Mouse (Mus musculus) hindbrain, embryonic 16.5 days (tissue): ENCODE measurements around the gene Sytl1. TPM values are rescaled to one million over a fixed set of nuclear protein-coding genes. Genes with fewer than 3 reads are reported as not detected.
A peak's percentile ranks its signal among the peaks of the same experiment; 100 is the strongest.

Experiments used
- ATAC-seq: fragments of 200-750 bp; cut with Nextera tagmentation; 2 replicates; pipeline ENCODE4 v1.8.0; 2017; ENCODE audit warnings: moderate TSS enrichment, moderate library complexity
- H3K27ac ChIP-seq: fragments of 300-500 bp; sonication (generic); 2 replicates; pipeline ENCODE4 v1.5.1; 2014; ENCODE audit warnings: low read depth, mild to moderate bottlenecking, control low read depth, low read length, moderate library complexity
- H3K27me3 ChIP-seq: fragments of 300-500 bp; sonication (generic); replicated peaks from 2 replicates; pipeline ENCODE4 v1.6.1; 2014; ENCODE audit warnings: low read length; ENCODE audit not compliant: control insufficient read depth, insufficient read depth
- H3K36me3 ChIP-seq: fragments of 300-500 bp; sonication (generic); 2 replicates; pipeline ENCODE4 v1.6.1; 2014; ENCODE audit warnings: mild to moderate bottlenecking, low read length, moderate library complexity, mixed read lengths; ENCODE audit not compliant: control insufficient read depth, insufficient read depth
- H3K4me1 ChIP-seq: fragments of 300-500 bp; sonication (generic); 2 replicates; pipeline ENCODE4 v1.6.1; 2014; ENCODE audit warnings: low read depth, low read length; ENCODE audit not compliant: control insufficient read depth, insufficient read depth
- H3K4me2 ChIP-seq: fragments of 300-500 bp; sonication (generic); 2 replicates; pipeline ENCODE4 v1.6.1; 2014; ENCODE audit warnings: mild to moderate bottlenecking, low read length, control low read depth, moderate library complexity
- H3K4me3 ChIP-seq: fragments of 300-500 bp; sonication (generic); 2 replicates; pipeline ENCODE4 v1.5.1; 2014; ENCODE audit warnings: mild to moderate bottlenecking, low read length, control low read depth, moderate library complexity
- H3K9ac ChIP-seq: fragments of 300-500 bp; sonication (generic); 2 replicates; pipeline ENCODE4 v1.6.1; 2014; ENCODE audit warnings: low read depth, mild to moderate bottlenecking, control low read depth, low read length, moderate library complexity
- H3K9me3 ChIP-seq: fragments of 300-500 bp; sonication (generic); 2 replicates; pipeline ENCODE4 v1.6.1; 2014; ENCODE audit warnings: mild to moderate bottlenecking, low read length, moderate library complexity; ENCODE audit not compliant: control insufficient read depth
- WGBS: fragments of 180-500 bp; shearing (Covaris S2); extraction: QIAGEN DNeasy Blood & Tissue Kit; methylation state at CpG from one replicate; pipeline ENCODE4 v1.1.7; 2014; 5-methylcytosine and 5-hydroxymethylcytosine counted together
- polyA plus RNA-seq: library from polyadenylated mRNA; unstranded; fragments of >200 nt; fragmentation: Nextera tagmentation; extraction: Ambion mirVana; gene quantifications from 2 replicates; pipeline ENCODE4 v1.2.1, GENCODE M21; 2015

Sytl1 gene
- polyA plus RNA-seq, 1 experiment from 2014 or later = 0.44 TPM

DNA sequence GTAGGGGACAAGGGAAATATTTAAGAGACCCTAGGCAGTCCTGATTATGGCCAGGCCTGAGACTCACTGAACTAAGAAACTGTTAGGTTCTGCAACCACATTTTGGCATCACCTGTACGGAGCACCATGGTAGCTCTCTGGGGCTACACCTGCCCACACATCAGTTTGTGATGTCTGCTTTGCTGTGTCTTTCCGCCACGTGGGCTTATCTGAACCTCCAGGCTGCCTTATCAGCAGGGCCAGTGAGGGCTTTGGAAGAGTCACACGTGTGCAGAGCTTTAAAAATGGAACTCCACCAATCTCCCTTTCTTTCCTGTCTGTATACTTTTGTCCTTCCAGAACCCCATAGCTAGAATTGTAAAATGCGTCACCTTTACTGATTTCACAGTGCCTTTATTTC is 23.0 kb upstream of the Sytl1 start:
- Histone ChIP-seq H3K4me3 (no peak overlapping the region), H3K27ac (no peak overlapping the region), H3K27me3 (no peaks in the 10 kb centered on the region), H3K9me3 (no peaks in the 10 kb centered on the region), H3K36me3 (no peaks in the 10 kb centered on the region), H3K4me2 (no peak overlapping the region), H3K4me1 (peaks cover 6% of the 10 kb centered on the region; the same call in 1 of the 2 replicates), H3K9ac (no peak overlapping the region)
- ATAC-seq = no peak
- WGBS = 85% methylated on average over 5 of the region's 5 CpGs

DNA sequence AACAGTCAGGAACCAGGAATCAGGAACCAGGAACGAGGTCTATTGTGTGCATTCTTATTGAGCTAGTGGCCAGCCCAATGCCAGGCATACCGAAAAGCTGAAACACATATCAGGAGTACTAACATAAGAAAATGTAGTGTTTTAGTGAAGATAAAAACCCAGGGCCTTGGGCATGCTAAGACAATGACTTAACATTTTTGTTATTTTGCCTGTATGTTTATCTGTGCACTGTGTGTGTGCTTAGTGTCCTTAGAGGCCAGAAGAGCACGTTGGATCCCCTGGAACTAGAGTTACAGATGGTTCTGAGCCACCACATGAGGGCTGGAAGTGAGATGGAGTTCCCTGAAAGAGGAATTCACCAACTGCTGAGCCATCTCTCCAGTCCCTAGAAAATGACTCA is 22.4 kb upstream of the Sytl1 start:
- Histone ChIP-seq H3K9ac (no peak overlapping the region), H3K4me3 (no peak overlapping the region), H3K27ac (no peak overlapping the region), H3K27me3 (no peaks in the 10 kb centered on the region), H3K4me1 (peaks cover 6% of the 10 kb centered on the region; the same call in 1 of the 2 replicates), H3K9me3 (no peaks in the 10 kb centered on the region), H3K4me2 (no peak overlapping the region), H3K36me3 (no peaks in the 10 kb centered on the region)
- 77% methylated on average over 3 of the region's 3 CpGs for WGBS
- ATAC-seq = no peak

DNA sequence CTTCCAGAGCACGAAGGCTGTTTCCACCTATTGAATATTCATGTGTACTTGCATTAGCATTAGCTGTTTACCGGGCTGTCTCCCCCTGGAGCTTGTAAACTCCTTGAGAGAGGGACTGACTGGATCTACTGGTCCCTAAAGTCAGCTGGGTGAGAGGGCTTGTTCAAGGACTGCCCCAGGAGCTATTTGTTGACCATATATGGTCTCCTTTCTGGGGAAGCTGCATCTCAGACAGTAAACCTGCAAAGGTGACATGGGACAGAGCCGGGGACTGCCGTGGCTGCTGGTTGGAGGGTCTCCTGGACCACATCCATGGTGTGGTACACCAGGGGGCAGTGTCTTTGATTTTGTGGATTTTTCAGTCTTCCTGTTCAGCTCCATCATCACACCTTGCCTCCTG is 19.7 kb upstream of the Sytl1 start:
- Histone ChIP-seq H3K9ac (no peak overlapping the region; the same call in 1 of the 2 replicates), H3K27me3 (no peaks in the 10 kb centered on the region), H3K36me3 (no peaks in the 10 kb centered on the region), H3K4me1 (peaks cover 9% of the 10 kb centered on the region; the same call in 1 of the 2 replicates), H3K27ac (peak overlapping the region; percentile 44; the same call in 1 of the 2 replicates), H3K4me2 (no peak overlapping the region), H3K4me3 (no peak overlapping the region), H3K9me3 (no peaks in the 10 kb centered on the region)
- ATAC-seq = no peak
- 28% methylated on average over 4 of the region's 4 CpGs for WGBS

DNA sequence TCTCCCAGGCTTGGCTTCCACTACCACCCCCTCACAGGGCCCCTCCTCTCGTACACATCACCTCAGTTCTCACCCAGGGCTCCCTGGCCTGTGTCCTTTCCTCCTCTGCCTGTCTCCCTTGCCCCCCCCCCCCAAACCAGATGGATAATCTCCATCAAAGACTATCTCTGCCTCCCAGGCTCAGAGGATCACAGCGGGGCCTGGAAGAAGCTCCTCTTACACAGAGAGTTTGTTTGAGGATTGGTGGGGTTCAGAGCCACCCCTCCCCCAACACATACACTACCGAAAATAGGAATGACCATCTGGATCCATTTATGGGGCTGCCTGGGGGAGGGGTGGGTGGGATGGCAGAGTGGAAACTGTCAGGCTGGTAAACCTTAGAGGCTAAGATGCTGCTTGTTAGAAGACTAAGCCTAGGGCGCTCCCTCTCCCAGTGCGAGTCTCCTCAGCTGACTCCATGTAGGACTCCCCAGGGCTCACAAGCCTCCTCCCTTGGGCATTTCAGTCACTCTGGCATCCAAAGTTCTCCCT is 19.1 kb upstream of the Sytl1 start:
- peaks cover 9% of the 10 kb centered on the region; the same call in 1 of the 2 replicates for H3K4me1 ChIP-seq
- no peaks in the 10 kb centered on the region for H3K9me3 ChIP-seq
- no peak overlapping the region for H3K4me2 ChIP-seq
- peak overlapping the region; percentile 22; the same call in 1 of the 2 replicates for H3K9ac ChIP-seq
- H3K27me3 ChIP-seq = no peaks in the 10 kb centered on the region
- H3K36me3 ChIP-seq = no peaks in the 10 kb centered on the region
- H3K27ac ChIP-seq = peak overlapping the region; percentile 44; the same call in 1 of the 2 replicates
- no peak overlapping the region for H3K4me3 ChIP-seq
- no peak for ATAC-seq
- WGBS = 24% methylated on average over 5 of the region's 5 CpGs

DNA sequence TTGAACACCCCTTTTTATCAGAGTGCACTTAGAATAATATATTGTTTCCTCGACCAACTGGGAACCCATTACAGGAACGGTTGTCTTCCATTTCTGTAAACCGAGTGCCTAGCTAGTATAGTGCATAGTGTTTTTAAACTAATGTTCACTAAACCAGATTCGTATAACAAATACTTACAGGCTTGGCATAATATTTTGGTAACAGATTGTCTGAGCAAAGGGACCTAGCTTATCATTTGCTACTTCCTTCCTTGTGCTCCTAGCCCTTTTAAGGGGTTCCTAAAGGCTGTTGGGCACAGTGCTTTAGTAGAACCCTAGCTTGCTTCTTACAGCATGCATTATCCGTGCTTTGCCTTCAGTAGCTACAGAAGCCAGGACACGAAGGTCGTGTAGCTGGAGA is 18.6 kb upstream of the Sytl1 start:
- ATAC-seq = no peak
- Histone ChIP-seq H3K9me3 (no peaks in the 10 kb centered on the region), H3K4me1 (peaks cover 12% of the 10 kb centered on the region), H3K36me3 (no peaks in the 10 kb centered on the region), H3K4me3 (no peak overlapping the region), H3K27me3 (no peaks in the 10 kb centered on the region), H3K4me2 (no peak overlapping the region), H3K27ac (0 out of 2 replicates have a peak overlapping the region, but pooled peaks have one; percentile 25), H3K9ac (no peak overlapping the region)
- WGBS = 47% methylated on average over 7 of the region's 7 CpGs

DNA sequence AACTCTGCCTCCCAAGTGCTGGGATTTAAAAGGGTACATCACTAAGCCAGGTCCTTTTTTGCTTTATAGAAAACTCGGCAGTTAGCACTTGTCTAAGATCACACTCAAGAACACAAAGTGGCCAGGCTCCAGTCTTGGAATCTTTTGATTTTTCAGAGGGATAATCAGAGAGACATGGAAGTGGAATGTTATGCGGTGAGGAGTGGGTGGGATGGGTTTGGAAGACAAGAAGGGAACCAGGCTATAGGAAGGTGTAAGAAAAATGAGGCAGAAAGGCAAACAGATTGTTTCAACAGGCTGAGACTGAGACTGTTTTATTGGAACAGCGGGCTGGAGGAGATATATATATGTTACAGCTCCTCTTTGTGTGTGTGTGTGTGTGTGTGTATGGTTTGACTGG is 15.6 kb upstream of the Sytl1 start:
- H3K4me1 ChIP-seq = peaks cover 21% of the 10 kb centered on the region
- H3K9ac ChIP-seq = no peak overlapping the region
- H3K4me3 ChIP-seq = no peak overlapping the region
- H3K27me3 ChIP-seq = no peaks in the 10 kb centered on the region
- WGBS = 92% methylated on average over 3 of the region's 3 CpGs
- no peaks in the 10 kb centered on the region for H3K9me3 ChIP-seq
- no peaks in the 10 kb centered on the region for H3K36me3 ChIP-seq
- H3K27ac ChIP-seq = no peak overlapping the region; the same call in 1 of the 2 replicates
- peak overlapping the region; percentile 64 for H3K4me2 ChIP-seq
- ATAC-seq = no peak

DNA sequence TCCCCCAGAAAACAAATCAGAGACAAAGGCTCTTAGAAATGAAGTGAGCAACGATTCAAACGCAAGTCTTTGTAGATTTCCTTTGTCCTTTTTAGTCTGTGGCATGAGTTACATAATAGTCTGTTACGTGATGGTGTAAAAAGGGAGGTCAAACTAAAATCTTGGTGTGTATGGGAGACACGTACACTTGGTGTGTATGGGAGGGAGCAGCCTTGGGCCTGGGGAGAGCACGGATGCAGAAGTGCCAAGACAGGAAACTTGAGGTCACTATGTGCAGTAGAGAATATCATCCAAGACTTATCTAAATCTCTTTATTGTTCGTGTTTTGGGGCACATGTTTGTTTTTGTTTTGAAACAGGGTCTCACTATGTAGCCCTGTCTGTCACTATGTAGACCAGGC is 15.2 kb upstream of the Sytl1 start:
- Histone ChIP-seq H3K4me3 (peak overlapping the region; percentile 87), H3K36me3 (no peaks in the 10 kb centered on the region), H3K4me2 (peak overlapping the region; percentile 64), H3K4me1 (peaks cover 21% of the 10 kb centered on the region), H3K27ac (peak overlapping the region; percentile 94), H3K27me3 (no peaks in the 10 kb centered on the region), H3K9me3 (no peaks in the 10 kb centered on the region), H3K9ac (peak overlapping the region; percentile 88)
- WGBS = 27% methylated on average over 6 of the region's 6 CpGs
- ATAC-seq = no peak

DNA sequence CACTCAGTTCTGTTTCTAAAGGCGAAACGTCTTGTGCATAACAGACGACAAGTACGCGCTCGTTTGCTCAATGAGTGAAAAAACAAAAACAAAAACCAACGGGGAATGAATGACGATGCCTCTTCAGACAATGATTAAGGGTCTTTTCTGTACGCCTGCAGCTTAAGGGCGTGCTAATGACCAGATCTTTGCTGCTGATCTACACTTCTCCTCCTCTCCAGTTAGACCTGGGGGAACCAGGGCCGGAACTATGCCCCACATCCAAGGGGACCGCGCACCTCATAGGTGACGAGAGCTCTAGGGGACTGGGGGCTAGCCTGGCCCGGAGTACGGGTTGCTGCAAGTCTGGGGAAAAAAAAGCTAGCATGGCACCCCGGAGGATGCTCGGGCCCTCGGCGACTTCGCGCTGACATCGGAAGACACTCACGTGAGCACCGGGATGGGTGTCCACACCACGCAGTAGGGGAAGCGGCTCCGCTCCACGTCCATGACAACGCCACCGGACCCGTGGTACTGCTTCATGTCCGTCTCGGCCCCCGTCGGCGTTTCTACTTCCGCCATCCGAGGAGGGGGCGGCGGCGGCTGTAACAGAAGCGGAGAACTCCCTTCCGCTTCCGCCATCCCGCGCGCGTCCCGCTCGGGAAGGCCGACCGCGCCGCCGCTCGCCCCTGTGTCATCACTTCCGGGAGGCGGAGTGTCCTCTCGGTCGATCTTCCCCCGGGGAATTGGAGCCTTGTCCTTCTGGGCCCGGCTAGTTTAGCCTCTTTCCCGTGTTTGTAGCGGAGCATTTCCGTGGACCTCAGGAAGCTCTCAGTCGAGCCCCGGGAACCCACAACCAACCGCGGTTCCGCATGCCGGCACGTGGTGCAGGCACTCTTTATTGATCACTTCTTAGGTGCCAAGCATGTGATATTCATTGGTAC is 14.5 kb upstream of the Sytl1 start, which contains the start of gene Tmem222:
Gene Tmem222 (minus strand): TSS at position 689 of the 923 bp plus-strand sequence.
- Histone ChIP-seq H3K36me3 (no peaks in the 10 kb centered on the region), H3K4me2 (peak within 1 kb of the TSS; percentile 64), H3K9ac (peak within 1 kb of the TSS; percentile 88), H3K9me3 (no peaks in the 10 kb centered on the region), H3K4me1 (peaks cover 18% of the 10 kb centered on the region), H3K27me3 (no peaks in the 10 kb centered on the region), H3K4me3 (peak within 1 kb of the TSS; percentile 87), H3K27ac (peak within 1 kb of the TSS; percentile 94)
- under 1% methylated on average over 72 of the region's 73 CpGs for WGBS
- peak; percentile 94 for ATAC-seq

DNA sequence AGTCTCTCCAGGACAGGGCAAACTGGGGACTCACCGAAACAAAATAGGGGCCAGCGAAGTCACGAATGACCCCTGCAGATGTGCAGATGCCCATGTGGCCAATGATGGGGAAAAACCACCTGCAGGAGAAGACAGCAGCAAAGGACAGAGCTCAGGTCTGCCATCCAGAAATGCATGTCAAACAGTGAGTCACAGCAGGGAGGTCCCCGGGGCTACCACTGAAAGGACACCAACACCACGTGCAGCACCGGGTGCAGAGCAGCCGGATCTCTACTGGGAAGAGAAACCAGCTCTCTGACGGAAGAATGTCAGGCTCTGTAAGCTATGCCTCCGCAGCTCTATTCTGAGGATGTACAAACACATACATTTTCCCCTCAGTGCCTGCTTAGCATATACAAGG is 8.0 kb upstream of the Sytl1 start:
- Histone ChIP-seq H3K27ac (no peak overlapping the region), H3K4me1 (peaks cover 4% of the 10 kb centered on the region), H3K9me3 (no peaks in the 10 kb centered on the region), H3K4me3 (no peak overlapping the region), H3K27me3 (no peaks in the 10 kb centered on the region), H3K36me3 (peaks cover 33% of the 10 kb centered on the region), H3K4me2 (no peak overlapping the region), H3K9ac (no peak overlapping the region)
- 88% methylated on average over 9 of the region's 9 CpGs for WGBS
- ATAC-seq = no peak
